Mouse (Mus musculus) telencephalon, adult 2 months (tissue): ENCODE results near the gene Stpg3.

Source experiments
- DNase-seq: peaks from one replicate; pipeline ENCODE4 v3.0.0-alpha.2; 2011; ENCODE audit warnings: low read depth, low spot score

Gene Stpg3

GRCm38 (mm10) chr2:25180478-25180903 lies 33.9 kb downstream of the Stpg3 start, which contains the start of gene Nrarp:
Gene Nrarp (plus strand): TSS chr2:25180758.
- DNase-seq: peak; percentile 70

- DNase-seq: no peak
Observed at GRCm38 (mm10) chr2:25179566-25180217, 34.7 kb downstream of the Stpg3 start.

- DNase-seq: no peak
Observed at GRCm38 (mm10) chr2:25178285-25178972, 36.0 kb downstream of the Stpg3 start.

- no peak for DNase-seq
Observed at GRCm38 (mm10) chr2:25177685-25178084, 36.8 kb downstream of the Stpg3 start.

GRCm38 (mm10) chr2:25177076-25177475 lies 37.4 kb downstream of the Stpg3 start:
- no peak for DNase-seq

- DNase-seq: no peak
Observed at GRCm38 (mm10) chr2:25176573-25176972, 37.9 kb downstream of the Stpg3 start.

- no peak for DNase-seq
Observed at GRCm38 (mm10) chr2:25175690-25176078, 38.8 kb downstream of the Stpg3 start.

GRCm38 (mm10) chr2:25174866-25175689 lies 39.4 kb downstream of the Stpg3 start:
- no peak for DNase-seq

GRCm38 (mm10) chr2:25173821-25174220 lies 40.6 kb downstream of the Stpg3 start:
- DNase-seq: no peak

- DNase-seq: no peak
Observed at GRCm38 (mm10) chr2:25172629-25173028, 41.8 kb downstream of the Stpg3 start.

GRCm38 (mm10) chr2:25171769-25172153 lies 42.7 kb downstream of the Stpg3 start:
- no peak for DNase-seq

- no peak for DNase-seq
Observed at GRCm38 (mm10) chr2:25171101-25171768, 43.2 kb downstream of the Stpg3 start.

GRCm38 (mm10) chr2:25170326-25171100 lies 43.9 kb downstream of the Stpg3 start:
- DNase-seq: no peak

- no peak for DNase-seq
Observed at GRCm38 (mm10) chr2:25169778-25170177, 44.7 kb downstream of the Stpg3 start.

- no peak for DNase-seq
Observed at GRCm38 (mm10) chr2:25168665-25168978, 45.8 kb downstream of the Stpg3 start.

GRCm38 (mm10) chr2:25167919-25168664 lies 46.3 kb downstream of the Stpg3 start:
- DNase-seq: no peak

GRCm38 (mm10) chr2:25167481-25167880 lies 47.0 kb downstream of the Stpg3 start:
- DNase-seq: no peak
